Mouse (Mus musculus) v-Abl transformed pro-B cells (cell line): ENCODE data around the gene Tgm4.

Experiments used
- in situ Hi-C, 2 experiments: fragments of 400-800 bp; cut with MboI; formaldehyde crosslinking; loops; one replicate each; pipeline ENCODE4 v1.15.1; 2025; ENCODE audit not compliant: unreplicated experiment in 2 of 2

Tgm4 gene

DNA sequence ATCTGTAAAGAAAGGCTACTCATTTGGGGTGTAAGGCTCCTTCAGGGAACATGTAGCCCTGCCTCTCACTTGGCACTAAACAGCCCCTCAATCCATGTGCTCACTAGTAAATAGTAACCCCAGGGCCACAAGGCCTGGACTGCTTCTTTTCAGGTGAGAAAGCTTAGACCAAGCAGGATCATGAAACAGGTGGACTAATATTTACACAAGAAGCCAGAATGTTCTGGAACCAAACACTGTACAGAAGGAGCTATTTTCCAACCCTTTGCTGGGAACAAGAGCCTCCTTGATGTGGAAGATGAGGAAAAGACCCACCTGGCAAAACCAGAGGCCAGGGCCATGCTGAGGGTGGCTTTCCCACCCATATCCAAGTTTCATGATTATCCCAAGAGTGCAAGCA, 68.9 kb downstream of the Tgm4 start:
- in situ Hi-C loops = no loop called here

DNA sequence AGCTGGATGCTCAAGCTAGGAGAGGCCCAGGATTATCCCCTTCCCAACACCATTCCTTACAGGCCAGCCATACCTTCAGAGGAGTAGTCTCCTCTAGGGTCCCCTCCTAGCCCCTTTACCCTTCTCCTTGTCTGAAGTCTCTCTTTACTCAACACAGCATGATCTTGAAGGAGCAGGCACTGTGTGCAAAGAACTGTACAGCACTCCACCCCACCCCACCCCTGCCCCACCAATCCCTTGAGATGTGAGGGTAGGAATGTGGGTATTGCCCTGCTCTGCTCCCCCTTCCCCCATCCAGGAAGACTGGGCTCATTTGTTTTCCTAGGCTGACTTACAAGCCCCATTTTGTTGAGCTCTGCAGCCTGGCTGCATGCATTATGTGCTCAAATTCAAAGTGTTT, 69.8 kb downstream of the Tgm4 start:
- in situ Hi-C loops = no loop called here

DNA sequence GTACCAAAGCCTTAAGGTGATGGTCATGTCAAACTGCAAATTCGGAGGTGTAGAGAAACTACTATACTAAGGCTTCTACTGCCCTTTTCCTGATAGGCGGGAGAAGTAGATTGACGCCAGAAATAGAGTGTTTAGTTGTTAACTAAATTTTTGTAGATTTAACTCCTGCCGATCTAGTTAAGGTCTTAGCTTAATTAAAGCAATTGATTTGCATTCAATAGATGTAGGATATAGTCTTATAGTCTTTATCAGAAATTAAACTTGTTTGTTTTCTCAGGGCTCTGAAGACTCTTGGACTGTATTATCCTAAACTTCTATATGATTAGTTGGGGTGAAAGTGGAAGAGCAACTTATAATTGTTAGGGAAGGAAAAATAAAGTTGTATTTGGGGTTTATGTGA, 72.7 kb downstream of the Tgm4 start:
- in situ Hi-C loops = no loop called here

- in situ Hi-C loops = no loop called here
These were observed 74.7 kb downstream of the Tgm4 start for GRCm38 (mm10) chr9:123109188-123109587.

GRCm38 (mm10) chr9:123111751-123112221, 77.3 kb downstream of the Tgm4 start:
- in situ Hi-C loops = loop anchor here (5.0 to 10.0 kb wide), 4 partner anchors 159 to 257 kb away; partner anchors contain the start of genes 1110059G10Rik (in 1 of the 2), Kif15 (in 1 of the 2) and Zfp445 (in 1 of the 2)

GRCm38 (mm10) chr9:123112805-123113521, 78.4 kb downstream of the Tgm4 start, which contains the start of the genes Zdhhc3 and Exosc7:
TSS of gene Zdhhc3 (minus strand) at chr9:123113205.
TSS of gene Exosc7 (plus strand) at chr9:123113215.
- in situ Hi-C loops = loop anchor here (5.0 to 10.0 kb wide), 4 partner anchors 161 to 258 kb away; partner anchors contain the start of genes 1110059G10Rik (in 1 of the 2), Kif15 (in 1 of the 2) and Zfp445 (in 1 of the 2)

- in situ Hi-C loops = loop anchor here (5.0 to 10.0 kb wide), 4 partner anchors 162 to 259 kb away; partner anchors contain the start of genes 1110059G10Rik (in 1 of the 2), Kif15 (in 1 of the 2) and Zfp445 (in 1 of the 2)
These were observed 79.4 kb downstream of the Tgm4 start for GRCm38 (mm10) chr9:123113931-123114330.

- in situ Hi-C loops = loop anchor here (10.0 kb wide), 3 partner anchors 171 to 261 kb away; partner anchors contain the start of gene Zfp445 (in 1 of the 2)
These were observed 81.0 kb downstream of the Tgm4 start for GRCm38 (mm10) chr9:123115566-123115965.
